Mouse (Mus musculus) embryonic facial prominence, embryonic 12.5 days (tissue): ENCODE results near the gene B230217C12Rik. TPM values are rescaled to one million over a fixed set of nuclear protein-coding genes. Genes with fewer than 3 reads are reported as not detected.

Experiments used
- ATAC-seq: fragments of 200-750 bp; cut with Nextera tagmentation; 2 replicates; pipeline ENCODE4 v1.8.0; 2017; ENCODE audit not compliant: insufficient number of reproducible peaks, insufficient read depth, low FRiP score, low TSS enrichment
- H3K27ac ChIP-seq: fragments of 300-500 bp; sonication (generic); 2 replicates; pipeline ENCODE4 v1.5.1; 2016; ENCODE audit warnings: mild to moderate bottlenecking
- H3K27me3 ChIP-seq: fragments of 300-500 bp; sonication (generic); 2 replicates; pipeline ENCODE4 v1.6.1; 2016; ENCODE audit warnings: mild to moderate bottlenecking, moderate library complexity
- H3K36me3 ChIP-seq: fragments of 300-500 bp; sonication (generic); 2 replicates; pipeline ENCODE4 v1.6.1; 2016; ENCODE audit warnings: mild to moderate bottlenecking
- H3K4me1 ChIP-seq: fragments of 300-500 bp; sonication (generic); 2 replicates; pipeline ENCODE4 v1.6.1; 2016
- H3K4me2 ChIP-seq: fragments of 300-500 bp; sonication (generic); replicated peaks from 2 replicates; pipeline ENCODE4 v1.6.1; 2016; ENCODE audit warnings: mild to moderate bottlenecking, moderate library complexity
- H3K4me3 ChIP-seq: fragments of 300-500 bp; sonication (generic); 2 replicates; pipeline ENCODE4 v1.5.1; 2016; ENCODE audit warnings: mild to moderate bottlenecking
- H3K9ac ChIP-seq: fragments of 300-500 bp; sonication (generic); 2 replicates; pipeline ENCODE4 v1.6.1; 2016; ENCODE audit warnings: mild to moderate bottlenecking, moderate library complexity
- H3K9me3 ChIP-seq: fragments of 300-500 bp; sonication (generic); 2 replicates; pipeline ENCODE4 v1.6.1; 2016; ENCODE audit warnings: mild to moderate bottlenecking, moderate library complexity
- WGBS: fragments of 180-500 bp; shearing (Covaris S2); methylation state at CpG from one replicate; pipeline ENCODE4 v1.1.7; 2016; 5-methylcytosine and 5-hydroxymethylcytosine counted together
- polyA plus RNA-seq: library from polyadenylated mRNA; unstranded; fragments of >200 nt; fragmentation: Nextera tagmentation; extraction: Ambion mirVana; gene quantifications from 2 replicates; pipeline ENCODE4 v1.2.1, GENCODE M21; 2016

Gene B230217C12Rik
- polyA plus RNA-seq, 1 experiment from 2014 or later: 11.3 TPM

DNA sequence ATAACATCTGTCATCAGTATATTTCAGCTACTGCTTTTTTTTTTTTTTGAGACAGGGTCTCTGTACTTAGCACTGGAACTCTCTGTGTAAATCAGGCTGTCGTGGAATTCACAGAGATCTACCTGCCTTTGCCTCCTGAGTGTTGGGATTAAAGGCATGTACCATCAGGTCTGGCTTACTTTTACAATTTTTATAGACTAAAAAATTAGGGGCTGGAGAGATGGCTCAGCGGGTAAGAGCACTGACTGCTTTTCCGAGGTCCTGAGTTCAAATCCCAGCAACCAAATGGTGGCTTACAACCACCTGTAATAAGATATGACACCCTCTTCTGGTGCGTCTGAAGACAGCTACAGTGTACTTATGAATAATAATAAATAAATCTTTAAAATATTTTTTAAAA is 39.8 kb downstream of the B230217C12Rik start:
- H3K4me3 ChIP-seq: no peak overlapping the region
- no peaks in the 10 kb centered on the region for H3K27me3 ChIP-seq
- H3K4me2 ChIP-seq: no peak overlapping the region
- no peak for ATAC-seq
- WGBS: 93% methylated on average over 4 of the region's 4 CpGs
- no peak overlapping the region for H3K9ac ChIP-seq
- H3K4me1 ChIP-seq: no peaks in the 10 kb centered on the region
- no peaks in the 10 kb centered on the region for H3K9me3 ChIP-seq
- no peak overlapping the region for H3K27ac ChIP-seq
- no peaks in the 10 kb centered on the region for H3K36me3 ChIP-seq

DNA sequence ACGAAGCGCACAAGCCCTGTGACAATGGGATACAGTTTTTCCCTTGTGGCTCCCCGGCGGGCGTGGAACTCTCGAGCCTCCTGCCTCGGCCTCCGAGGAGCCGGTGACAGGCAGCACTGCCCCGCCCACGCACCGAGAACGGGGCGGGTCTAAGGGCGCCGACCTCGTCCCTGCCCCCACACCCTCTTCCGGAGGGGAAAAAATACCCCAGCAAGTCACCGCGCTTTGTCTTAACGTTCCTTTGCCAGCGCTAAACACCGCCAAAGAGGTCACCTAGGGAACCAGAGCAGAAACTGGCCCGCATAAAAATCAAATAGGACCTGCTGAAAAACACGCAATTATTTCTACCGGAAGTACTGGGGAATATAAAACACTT is 43.0 kb downstream of the B230217C12Rik start:
- H3K9me3 ChIP-seq: no peaks in the 10 kb centered on the region
- no peaks in the 10 kb centered on the region for H3K27me3 ChIP-seq
- H3K4me3 ChIP-seq: peak overlapping the region; percentile 54
- ATAC-seq: no peak
- no peaks in the 10 kb centered on the region for H3K4me1 ChIP-seq
- peak overlapping the region; percentile 42; the same call in 1 of the 2 replicates for H3K9ac ChIP-seq
- WGBS: 3% methylated on average over 26 of the region's 26 CpGs
- H3K27ac ChIP-seq: peak overlapping the region; percentile 84
- peak overlapping the region; percentile 52 for H3K4me2 ChIP-seq
- no peaks in the 10 kb centered on the region for H3K36me3 ChIP-seq

DNA sequence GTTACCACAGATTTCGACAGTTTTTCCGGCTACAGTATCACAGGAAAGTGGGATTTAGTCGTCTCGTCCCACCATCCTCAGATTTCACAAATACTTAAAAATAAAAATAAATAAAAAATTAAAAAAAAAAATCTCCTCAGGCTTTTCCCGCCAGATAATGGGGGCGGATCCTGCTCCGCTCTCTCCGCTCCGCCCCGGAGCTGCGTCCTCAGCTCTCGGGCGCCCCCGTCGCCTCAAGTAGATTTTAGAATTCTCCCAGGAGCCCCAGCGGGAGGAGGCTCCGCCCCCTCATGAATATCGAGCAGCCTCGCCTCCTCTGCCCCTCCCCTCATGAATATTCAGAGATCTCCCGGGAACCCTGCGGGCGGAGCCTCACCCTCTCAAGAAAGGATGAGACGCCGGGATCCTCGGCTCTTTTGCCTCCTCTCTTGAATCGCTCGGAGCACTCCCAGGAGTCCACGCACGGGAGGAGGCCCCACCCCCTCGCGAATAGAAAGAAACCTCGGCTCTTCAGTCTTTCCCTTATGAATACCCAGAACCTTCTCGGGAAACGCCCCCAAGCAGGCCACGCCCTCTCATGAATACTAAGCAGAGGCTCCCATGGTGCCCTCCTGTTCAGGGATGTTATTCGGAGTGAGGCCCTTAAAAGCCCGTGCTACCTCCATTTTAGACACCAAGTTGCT is 43.5 kb downstream of the B230217C12Rik start, which contains the start of gene Fbxo47:
Gene Fbxo47, minus strand, starts transcription at position 237 of the 683 bp plus-strand sequence.
- Histone ChIP-seq H3K4me3 (peak within 1 kb of the TSS; percentile 54), H3K9ac (peak within 1 kb of the TSS; percentile 42; the same call in 1 of the 2 replicates), H3K4me2 (peak within 1 kb of the TSS; percentile 52), H3K36me3 (no peaks in the 10 kb centered on the region), H3K4me1 (no peaks in the 10 kb centered on the region), H3K27me3 (no peaks in the 10 kb centered on the region), H3K9me3 (no peaks in the 10 kb centered on the region), H3K27ac (peak within 1 kb of the TSS; percentile 84)
- under 1% methylated on average over 37 of the region's 37 CpGs for WGBS
- ATAC-seq: peak; percentile 92

DNA sequence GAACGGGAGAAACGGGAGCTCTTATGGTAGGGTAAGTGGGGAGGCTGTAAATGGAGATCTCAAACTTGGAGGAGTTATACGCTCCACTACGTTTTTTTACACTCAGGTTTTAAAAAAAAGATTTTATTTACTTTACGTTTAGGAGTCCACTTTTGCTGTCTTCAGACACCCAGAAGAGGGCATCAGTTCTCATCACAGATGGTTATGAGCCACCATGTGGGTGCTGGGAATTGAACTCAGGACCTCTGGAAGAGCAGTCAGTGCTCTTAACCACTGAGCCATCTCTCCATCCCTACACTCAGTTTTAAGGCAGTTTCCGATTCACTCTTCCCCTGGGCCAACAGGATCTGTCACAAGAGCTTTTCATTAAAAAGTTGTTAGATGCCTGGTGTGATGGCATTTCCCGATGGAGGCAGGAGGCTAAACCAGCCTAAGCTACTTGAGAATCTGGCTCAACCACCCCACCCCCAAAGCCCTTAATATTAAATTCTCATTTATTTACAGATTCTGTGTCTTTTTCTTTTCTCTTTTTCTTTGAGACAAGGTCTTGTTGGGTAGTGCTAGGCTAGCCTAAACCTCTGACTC is 44.1 kb downstream of the B230217C12Rik start:
- H3K27me3 ChIP-seq: no peaks in the 10 kb centered on the region
- H3K4me2 ChIP-seq: peak overlapping the region; percentile 52
- no peaks in the 10 kb centered on the region for H3K4me1 ChIP-seq
- H3K9me3 ChIP-seq: no peaks in the 10 kb centered on the region
- peak overlapping the region; percentile 54 for H3K4me3 ChIP-seq
- 25% methylated on average over 7 of the region's 7 CpGs for WGBS
- peak overlapping the region; percentile 65 for H3K27ac ChIP-seq
- no peak for ATAC-seq
- H3K36me3 ChIP-seq: no peaks in the 10 kb centered on the region
- H3K9ac ChIP-seq: peak overlapping the region; percentile 2; the same call in 1 of the 2 replicates

DNA sequence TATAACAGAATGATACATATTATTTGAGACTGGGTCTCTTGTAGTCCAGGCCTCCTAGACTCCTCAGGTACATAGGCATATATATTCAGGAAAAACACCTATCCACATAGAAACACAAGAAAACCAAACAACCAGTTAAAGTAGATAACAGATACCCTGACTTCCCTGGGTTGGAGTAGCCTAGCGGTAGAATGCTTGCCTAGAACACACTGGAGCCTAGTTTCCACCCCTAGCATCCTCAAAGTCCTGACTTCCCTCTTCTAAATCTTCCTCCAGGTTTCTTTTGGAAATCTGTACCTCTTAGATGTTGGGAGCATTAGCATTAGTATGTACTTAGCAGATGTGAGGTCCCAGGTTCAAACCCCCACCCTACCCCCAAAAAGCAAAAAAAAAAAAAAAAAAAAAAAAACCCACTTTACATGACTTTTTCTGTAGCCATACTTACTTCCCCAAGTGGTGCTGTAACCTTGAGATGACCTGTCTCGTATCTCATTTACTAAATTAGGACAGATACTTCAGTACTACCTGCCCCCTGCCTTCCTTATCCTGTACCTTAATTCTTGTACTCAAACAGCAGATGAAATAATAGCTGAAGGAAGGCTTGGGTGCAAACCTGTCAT is 44.8 kb downstream of the B230217C12Rik start:
- Histone ChIP-seq H3K9me3 (no peaks in the 10 kb centered on the region), H3K27me3 (no peaks in the 10 kb centered on the region), H3K4me1 (no peaks in the 10 kb centered on the region), H3K36me3 (no peaks in the 10 kb centered on the region), H3K4me2 (no peak overlapping the region), H3K4me3 (peak overlapping the region; percentile 54; the same call in 1 of the 2 replicates), H3K9ac (no peak overlapping the region), H3K27ac (no peak overlapping the region)
- ATAC-seq: no peak
- whole genome bisulfite sequencing: 91% methylated on average over 2 of the region's 2 CpGs

DNA sequence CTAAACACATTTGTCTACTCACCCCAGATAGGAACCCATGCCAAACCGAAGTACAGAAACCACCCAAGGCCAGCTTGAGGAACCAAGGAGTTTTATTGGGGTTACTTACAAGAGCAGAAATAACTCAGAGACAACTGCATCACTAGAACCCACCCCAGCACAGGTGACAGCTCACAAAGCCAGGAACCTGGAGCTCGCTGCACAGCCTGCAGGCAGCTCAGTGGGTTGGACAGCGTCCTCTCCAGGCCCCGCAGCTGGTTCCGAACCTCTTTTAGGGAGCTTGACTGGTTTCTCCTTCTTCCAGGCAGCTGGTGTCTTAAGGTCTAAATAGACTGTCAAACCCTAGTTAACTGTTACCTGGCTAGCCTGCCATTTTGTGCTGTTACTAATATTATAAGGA is 51.2 kb downstream of the B230217C12Rik start:
- H3K27me3 ChIP-seq: no peaks in the 10 kb centered on the region
- no peak for ATAC-seq
- H3K27ac ChIP-seq: no peak overlapping the region
- no peaks in the 10 kb centered on the region for H3K4me1 ChIP-seq
- no peak overlapping the region for H3K4me3 ChIP-seq
- H3K9me3 ChIP-seq: no peaks in the 10 kb centered on the region
- no peak overlapping the region for H3K9ac ChIP-seq
- no peak overlapping the region for H3K4me2 ChIP-seq
- no peaks in the 10 kb centered on the region for H3K36me3 ChIP-seq
- WGBS: 77% methylated on average over 5 of the region's 5 CpGs

Other genes starting within 250 kb of the B230217C12Rik start
- 15.3 and 16.4 TPM in 2 replicates for gene Epop, start 211.1 kb upstream of the B230217C12Rik start, polyA plus RNA-seq
- 3.2 and 3.4 TPM in 2 replicates for gene Mllt6, start 177.4 kb upstream of the B230217C12Rik start, polyA plus RNA-seq
- 11.6 and 13.7 TPM in 2 replicates for gene Cisd3, start 155.0 kb upstream of the B230217C12Rik start, polyA plus RNA-seq
- gene Pcgf2, start 140.3 kb upstream of the B230217C12Rik start, polyA plus RNA-seq: 20.6 and 21.6 TPM in 2 replicates
- gene Psmb3, start 137.4 kb upstream of the B230217C12Rik start, polyA plus RNA-seq: 447 and 479 TPM in 2 replicates
- gene Pip4k2b, start 96.1 kb upstream of the B230217C12Rik start, polyA plus RNA-seq: 2.6 and 3.0 TPM in 2 replicates
- gene Cwc25, start 74.2 kb upstream of the B230217C12Rik start, polyA plus RNA-seq: 23.1 and 24.8 TPM in 2 replicates
- gene 1700001P01Rik, start 64.9 kb upstream of the B230217C12Rik start, polyA plus RNA-seq: 0.39 TPM in 1 of 2 replicates, not detected in the other
- 474 and 481 TPM in 2 replicates for gene Rpl23, start 58.3 kb upstream of the B230217C12Rik start, polyA plus RNA-seq
- gene Lasp1, start 41.8 kb upstream of the B230217C12Rik start, polyA plus RNA-seq: 117 and 125 TPM in 2 replicates
- 0.50 and 0.51 TPM in 2 replicates for gene Fbxo47, start 43.4 kb downstream of the B230217C12Rik start, polyA plus RNA-seq
- gene Plxdc1, start 145.7 kb downstream of the B230217C12Rik start, polyA plus RNA-seq: 0.32 and 0.70 TPM in 2 replicates
- 6.9 and 7.6 TPM in 2 replicates for gene Arl5c, start 155.4 kb downstream of the B230217C12Rik start, polyA plus RNA-seq
- 14.8 and 16.6 TPM in 2 replicates for gene Cacnb1, start 182.3 kb downstream of the B230217C12Rik start, polyA plus RNA-seq
- 942 and 959 TPM in 2 replicates for gene Rpl19, start 185.9 kb downstream of the B230217C12Rik start, polyA plus RNA-seq
- 0.65 and 0.67 TPM in 2 replicates for gene Stac2, start 212.7 kb downstream of the B230217C12Rik start, polyA plus RNA-seq